Mouse (Mus musculus): Measurements from ENCODE around the gene Ifnlr1.
A peak's percentile ranks its signal among the peaks of the same experiment; 100 is the strongest.
"Not testable (repeated sequence)": the region's sequence is repeated elsewhere in the genome, so short reads cannot be mapped to it uniquely, and the experiment has no call there.

Ifnlr1 gene

GRCm38 (mm10) chr4:135684731-135685130 lies 1.4 kb upstream of the Ifnlr1 start:
- peak; percentile 80 for DNase-seq (ENCODE audit: low read depth, low spot score)

GRCm38 (mm10) chr4:135686568-135686953 lies 474 bp downstream of the Ifnlr1 start:
- DNase-seq (ENCODE audit: low read depth, low spot score) = no peak

- no peak for DNase-seq (ENCODE audit: low read depth, low spot score)
Observed at GRCm38 (mm10) chr4:135689797-135690196, 3.7 kb downstream of the Ifnlr1 start.

- no peak for DNase-seq (ENCODE audit: low read depth, low spot score)
Observed at GRCm38 (mm10) chr4:135690241-135690640, 4.2 kb downstream of the Ifnlr1 start.

GRCm38 (mm10) chr4:135692916-135693315 lies 6.8 kb downstream of the Ifnlr1 start:
- no peak for DNase-seq (ENCODE audit: low read depth, low spot score)

DNA sequence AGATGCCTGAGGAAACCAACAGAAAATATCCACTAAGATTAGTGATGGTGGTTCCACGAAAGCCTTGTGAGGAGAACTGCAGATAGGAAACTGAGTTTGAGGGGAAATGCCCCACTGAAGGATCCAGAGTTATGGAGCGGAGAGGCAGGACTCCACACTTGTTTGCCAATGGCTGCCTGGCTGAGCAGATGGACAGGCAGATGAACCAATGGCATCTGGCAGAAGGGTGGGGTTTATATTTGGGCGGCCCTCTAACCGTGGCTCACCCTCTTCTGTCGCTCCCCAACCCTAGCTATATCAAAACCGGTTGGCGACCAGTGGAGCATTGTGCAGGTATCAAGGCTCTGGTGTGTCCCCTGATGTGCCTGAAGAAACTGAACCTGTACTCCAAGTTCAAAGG lies 12.4 kb downstream of the Ifnlr1 start:
- peak; percentile 91 for DNase-seq (ENCODE audit: low read depth, low spot score)

DNA sequence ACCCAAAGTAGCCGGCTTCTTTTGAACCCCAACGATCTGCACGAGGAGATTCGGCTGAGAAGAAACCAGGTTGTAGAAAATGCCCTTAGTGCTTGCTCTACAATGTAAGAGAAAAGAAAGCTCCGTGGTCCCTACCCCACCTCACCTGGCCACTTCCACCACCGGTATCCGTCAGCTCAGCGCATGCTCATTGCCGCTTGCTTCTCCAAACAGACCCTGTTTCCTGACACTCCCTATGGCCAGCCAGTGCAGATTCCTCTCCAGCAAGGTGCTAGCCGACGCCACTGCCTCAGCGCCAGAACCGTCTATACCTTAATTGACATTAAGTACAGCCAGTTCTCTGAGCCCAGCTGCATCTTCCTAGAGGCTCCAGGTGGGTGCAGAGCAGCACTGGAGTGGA lies 17.4 kb downstream of the Ifnlr1 start:
- no peak for DNase-seq (ENCODE audit: low read depth, low spot score)

DNA sequence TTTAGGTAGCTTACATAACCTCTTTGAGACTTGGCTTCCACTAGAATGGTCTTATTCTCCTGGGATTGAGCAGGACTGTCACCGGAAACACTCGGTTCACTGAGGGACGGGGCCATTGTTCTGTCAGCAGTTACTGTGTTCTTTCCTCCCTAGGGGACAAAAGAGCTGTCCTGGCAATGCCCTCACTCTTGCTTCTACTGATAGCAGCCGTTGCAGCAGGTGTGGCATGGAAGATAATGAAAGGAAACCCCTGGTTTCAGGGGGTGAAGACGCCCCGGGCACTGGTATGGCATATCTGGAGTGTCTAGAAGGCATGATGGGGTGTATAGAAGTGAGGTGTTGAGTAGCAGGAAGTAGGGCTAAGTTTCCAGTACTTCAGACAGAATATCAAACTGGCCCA lies 17.9 kb downstream of the Ifnlr1 start:
- DNase-seq (ENCODE audit: low read depth, low spot score) = no peak

- DNase-seq (ENCODE audit: low read depth, low spot score) = no peak
Observed at GRCm38 (mm10) chr4:135706045-135706444, 20.0 kb downstream of the Ifnlr1 start.

- peak; percentile 86 for DNase-seq (ENCODE audit: low read depth, low spot score)
Observed at GRCm38 (mm10) chr4:135709072-135709564, 23.0 kb downstream of the Ifnlr1 start.

DNA sequence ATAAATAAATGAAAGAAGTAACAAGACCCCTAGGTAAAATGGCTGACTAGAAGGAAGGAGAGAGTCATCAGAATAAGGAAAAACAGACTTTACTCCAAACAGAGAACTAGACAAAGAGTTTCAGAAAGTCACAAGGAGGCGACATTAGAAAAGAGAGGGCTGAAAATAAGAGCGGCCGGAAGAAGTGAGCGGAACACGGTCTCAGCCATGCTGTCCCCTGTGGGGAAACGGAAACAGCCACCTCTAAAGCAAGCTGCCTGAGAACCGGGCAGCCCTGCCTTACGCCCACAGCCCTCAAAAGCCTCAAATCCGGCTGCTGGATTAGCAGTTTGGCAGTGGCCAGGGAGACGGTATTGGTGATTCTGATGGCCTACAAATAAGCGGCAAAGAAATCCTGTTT lies 23.5 kb downstream of the Ifnlr1 start:
- no peak for DNase-seq (ENCODE audit: low read depth, low spot score)

DNA sequence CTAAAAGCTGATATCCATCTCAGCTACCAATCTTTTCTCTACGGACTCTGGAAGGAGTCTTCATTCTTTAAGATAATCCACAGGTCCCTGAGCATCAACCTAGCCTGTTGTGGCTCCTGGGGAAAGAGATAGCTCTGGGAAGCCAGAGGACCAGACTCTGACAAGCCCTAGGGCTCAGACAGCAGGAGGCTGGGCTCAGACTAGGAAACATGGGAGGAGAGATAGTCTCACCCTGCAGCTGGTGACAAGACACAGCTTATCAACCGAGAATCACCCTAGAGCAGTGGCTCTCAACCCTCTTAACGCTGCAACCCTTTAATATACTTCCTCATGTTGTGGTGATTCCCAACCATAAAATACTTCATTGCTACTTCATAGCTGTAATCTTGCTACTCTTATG lies 24.3 kb downstream of the Ifnlr1 start:
- DNase-seq (ENCODE audit: low read depth, low spot score) = no peak

GRCm38 (mm10) chr4:135714776-135715175 lies 28.7 kb downstream of the Ifnlr1 start:
- no peak for DNase-seq (ENCODE audit: low read depth, low spot score)

- not testable (repeated sequence) for DNase-seq (ENCODE audit: low read depth, low spot score)
Observed at GRCm38 (mm10) chr4:135716438-135716837, 30.4 kb downstream of the Ifnlr1 start.

DNA sequence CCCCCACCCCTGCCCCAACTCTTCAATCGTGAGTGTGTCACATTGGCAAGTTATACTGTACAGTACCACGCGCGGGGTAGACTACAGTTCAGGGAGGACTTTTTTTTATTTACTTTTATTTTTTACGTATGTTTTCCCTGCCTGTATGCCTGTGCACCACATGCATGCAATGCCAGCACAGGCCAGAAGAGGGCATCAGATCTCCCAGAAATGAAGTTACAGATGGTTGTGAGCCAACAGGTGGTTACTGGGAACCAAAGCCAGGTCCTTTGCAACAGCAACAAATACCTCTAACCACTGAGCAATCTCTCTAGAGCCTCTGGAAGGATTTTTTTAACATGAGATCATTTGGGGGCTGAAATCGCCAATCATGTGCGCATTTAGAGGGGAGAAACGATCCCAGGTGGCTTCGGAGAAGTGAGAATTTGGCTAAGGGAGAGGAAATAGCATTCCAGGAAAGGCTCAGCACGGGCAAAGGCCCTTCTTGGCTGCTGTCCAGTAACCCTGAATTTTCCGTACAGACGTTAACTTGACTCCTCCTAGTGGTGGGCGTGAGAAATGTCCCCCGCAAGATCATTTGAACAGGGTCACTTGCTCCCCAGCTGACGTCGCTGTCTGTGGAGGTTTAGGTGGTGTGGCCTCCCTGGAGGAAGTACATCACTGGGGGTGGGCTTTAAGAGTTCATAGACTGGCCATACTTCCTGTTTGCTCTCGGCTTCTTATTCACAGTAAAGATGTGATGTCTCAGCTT lies 36.6 kb downstream of the Ifnlr1 start:
- DNase-seq (ENCODE audit: low read depth, low spot score) = peak; percentile 70

DNA sequence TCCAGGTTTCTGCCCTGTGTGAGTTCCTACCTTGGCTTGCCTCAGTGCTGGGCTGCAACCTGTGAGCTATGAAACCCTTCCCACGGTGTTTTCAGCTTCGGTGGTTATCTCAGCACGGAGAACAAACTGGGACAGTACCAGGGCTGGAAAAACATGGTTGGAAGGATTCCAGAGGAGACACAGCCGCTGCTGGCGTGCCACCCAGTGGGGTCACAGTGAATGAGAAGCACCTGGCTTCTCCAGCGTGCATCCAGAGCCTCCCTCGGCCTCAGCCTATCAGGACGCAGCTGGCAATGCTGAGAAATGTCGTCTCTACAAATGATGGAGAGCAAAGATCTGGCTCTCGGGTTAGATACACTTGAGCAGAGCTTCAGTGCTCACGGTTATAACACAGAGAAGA lies 40.3 kb downstream of the Ifnlr1 start:
- peak; percentile 17 for DNase-seq (ENCODE audit: low read depth, low spot score)

GRCm38 (mm10) chr4:135727817-135728216 lies 41.7 kb downstream of the Ifnlr1 start, which contains the start of gene Il22ra1:
TSS of gene Il22ra1 (plus strand) at chr4:135728172.
- peak; percentile 61 for DNase-seq (ENCODE audit: low read depth, low spot score)

DNA sequence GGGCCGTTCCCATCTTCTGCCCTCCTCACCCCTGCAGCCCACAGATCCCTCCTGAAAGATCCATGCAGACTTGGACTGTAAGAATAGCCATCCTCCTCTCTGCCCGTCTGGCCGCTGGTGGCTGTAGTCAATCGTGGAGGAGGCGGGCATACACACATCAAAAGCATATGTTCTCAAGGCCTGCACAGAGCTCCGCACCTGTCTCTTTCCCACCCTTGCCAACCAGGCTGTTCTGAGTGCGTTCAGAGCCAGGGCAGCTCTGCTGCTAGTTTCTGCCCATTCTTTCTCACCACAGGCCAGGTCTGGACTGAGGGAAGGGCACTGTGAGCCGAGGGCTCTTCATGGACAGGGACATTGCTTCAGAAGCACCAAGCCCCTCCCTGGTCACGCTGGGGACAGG lies 44.1 kb downstream of the Ifnlr1 start:
- DNase-seq (ENCODE audit: low read depth, low spot score) = no peak

DNA sequence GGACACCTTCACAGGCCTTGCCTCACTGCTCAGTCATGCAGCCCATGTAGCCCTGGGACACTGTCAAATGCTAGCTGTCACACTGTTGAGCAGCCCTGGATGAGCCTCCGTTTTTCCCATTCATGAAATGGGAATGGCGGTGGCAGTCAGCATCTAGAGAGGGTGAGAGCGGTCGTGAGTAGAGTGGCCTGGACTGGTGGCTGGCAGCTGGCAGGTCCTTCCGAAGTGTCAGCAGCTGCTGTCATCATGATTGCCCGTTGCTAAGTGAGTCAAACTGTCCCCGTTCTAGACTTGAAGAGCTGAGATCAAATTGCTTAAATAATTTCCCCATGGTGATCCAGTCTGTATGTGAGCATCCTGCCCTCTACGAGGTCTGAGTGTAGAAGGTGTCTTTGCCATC lies 44.9 kb downstream of the Ifnlr1 start:
- DNase-seq (ENCODE audit: low read depth, low spot score) = no peak

- DNase-seq (ENCODE audit: low read depth, low spot score) = no peak
Observed at GRCm38 (mm10) chr4:135733901-135734300, 47.8 kb downstream of the Ifnlr1 start.

DNA sequence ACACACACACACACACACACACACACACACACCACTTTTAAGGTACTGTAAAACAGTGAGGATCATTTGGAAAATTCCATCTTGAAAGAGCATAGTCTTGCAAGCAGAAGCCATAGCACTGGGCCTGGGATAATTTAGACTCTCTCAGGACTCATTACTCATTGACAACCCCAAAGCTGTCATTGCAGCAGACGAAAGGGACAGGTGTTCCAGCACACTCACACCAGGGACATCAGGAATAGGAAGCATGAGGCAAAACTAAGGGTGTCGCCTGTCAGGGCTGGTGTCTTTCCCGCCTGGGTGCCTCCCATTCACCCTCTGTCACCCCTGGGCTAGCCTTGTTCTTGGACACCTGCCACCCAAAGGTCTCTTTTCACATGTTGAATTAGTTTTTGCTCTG lies 50.8 kb downstream of the Ifnlr1 start:
- no peak for DNase-seq (ENCODE audit: low read depth, low spot score)

- no peak for DNase-seq (ENCODE audit: low read depth, low spot score)
Observed at GRCm38 (mm10) chr4:135738237-135738636, 52.1 kb downstream of the Ifnlr1 start.

GRCm38 (mm10) chr4:135739148-135739547 lies 53.1 kb downstream of the Ifnlr1 start:
- no peak for DNase-seq (ENCODE audit: low read depth, low spot score)

DNA sequence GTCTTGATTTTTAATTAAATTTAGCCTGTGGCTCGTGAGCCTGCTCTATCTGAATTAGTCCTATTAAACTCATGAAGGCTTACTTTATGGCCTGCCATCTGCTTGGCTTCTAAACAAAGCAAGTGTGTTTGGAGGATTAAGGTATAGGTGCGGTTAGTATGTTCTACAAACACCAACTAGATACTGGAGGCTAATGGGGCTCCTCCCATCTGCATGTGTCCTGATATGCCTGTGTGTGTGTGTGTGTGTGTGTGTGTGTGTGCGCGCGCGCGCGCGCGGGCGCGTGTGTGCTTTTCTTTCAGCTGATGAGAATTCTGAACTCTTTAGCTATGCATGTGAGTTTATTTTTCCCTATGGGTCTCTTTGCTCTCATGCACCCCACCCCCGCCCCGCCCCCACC lies 53.6 kb downstream of the Ifnlr1 start:
- no peak for DNase-seq (ENCODE audit: low read depth, low spot score)
